Mouse (Mus musculus) thymus, adult 2 months (tissue): ENCODE data around the gene Ttc7.

Source experiments
- CTCF ChIP-seq: fragments of 200-500 bp; IDR thresholded peaks from 2 replicates; pipeline ENCODE4 v1.5.1; 2012; ENCODE audit warnings: mild to moderate bottlenecking, control low read depth, low read length, moderate library complexity, borderline replicate concordance; ENCODE audit not compliant: control insufficient read depth, poor library complexity, insufficient read depth; ENCODE audit errors: extremely low read depth
- POLR2A ChIP-seq: fragments of 200-500 bp; IDR thresholded peaks from 2 replicates; pipeline ENCODE4 v1.6.1; 2012; ENCODE audit warnings: mild to moderate bottlenecking, low read length, control low read depth, moderate library complexity; ENCODE audit not compliant: control insufficient read depth, poor library complexity, insufficient read depth; ENCODE audit errors: extremely low read depth

DNA sequence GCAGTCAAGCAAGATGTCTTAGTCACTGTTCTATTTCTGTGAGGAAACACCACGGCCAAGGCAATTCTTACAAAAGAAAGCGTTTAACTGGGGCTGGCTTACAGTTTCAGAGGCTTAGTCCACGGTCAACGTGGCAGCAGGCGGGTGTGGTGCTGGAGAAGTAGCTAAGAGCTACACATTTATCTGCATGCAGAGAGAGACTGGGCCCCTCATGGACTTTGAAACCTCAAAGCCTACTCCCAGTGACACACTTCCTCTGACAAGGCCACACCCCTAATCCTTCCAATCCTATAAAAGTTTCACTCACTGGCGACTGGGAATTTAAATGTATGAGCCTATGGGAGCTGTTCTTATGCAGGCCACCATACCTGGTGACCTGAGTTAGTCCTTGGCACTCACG, 13.1 kb downstream of the Ttc7 start:
- TF ChIP-seq CTCF (no peak), POLR2A (no peak)
